Mouse (Mus musculus) intestine, postnatal 0 days (tissue): ENCODE data around the gene Fig4. TPM values are rescaled to one million over a fixed set of nuclear protein-coding genes. Genes with fewer than 3 reads are reported as not detected.

Experiments used
- ATAC-seq: fragments of 200-750 bp; cut with Nextera tagmentation; 2 replicates; pipeline ENCODE4 v1.8.0; 2017; ENCODE audit warnings: mild to moderate bottlenecking, moderate TSS enrichment, moderate library complexity
- H3K27ac ChIP-seq: fragments of 300-500 bp; sonication (generic); 2 replicates; pipeline ENCODE4 v1.5.1; 2014; ENCODE audit warnings: mild to moderate bottlenecking, low read depth, low read length, moderate library complexity
- H3K27me3 ChIP-seq: fragments of 300-500 bp; sonication (generic); replicated peaks from 2 replicates; pipeline ENCODE4 v1.6.1; 2014; ENCODE audit warnings: low read length, mixed read lengths; ENCODE audit not compliant: control insufficient read depth, insufficient read depth
- H3K36me3 ChIP-seq: fragments of 300-500 bp; sonication (generic); 2 replicates; pipeline ENCODE4 v1.6.1; 2014; ENCODE audit warnings: mild to moderate bottlenecking, moderate library complexity; ENCODE audit not compliant: control insufficient read depth, insufficient read depth
- H3K4me1 ChIP-seq: fragments of 300-500 bp; sonication (generic); replicated peaks from 2 replicates; pipeline ENCODE4 v1.6.1; 2014; ENCODE audit warnings: antibody characterized with exemption, low read length, mixed read lengths; ENCODE audit not compliant: control insufficient read depth, insufficient read depth
- H3K4me2 ChIP-seq: fragments of 300-500 bp; sonication (generic); replicated peaks from 2 replicates; pipeline ENCODE4 v1.6.1; 2014; ENCODE audit warnings: low read depth, mild to moderate bottlenecking, moderate library complexity
- H3K4me3 ChIP-seq: fragments of 300-500 bp; sonication (generic); 2 replicates; pipeline ENCODE4 v1.5.1; 2014; ENCODE audit warnings: low read depth, low read length
- H3K9ac ChIP-seq: fragments of 300-500 bp; sonication (generic); 2 replicates; pipeline ENCODE4 v1.6.1; 2014; ENCODE audit warnings: mild to moderate bottlenecking, low read depth, low read length
- H3K9me3 ChIP-seq: fragments of 300-500 bp; sonication (generic); 2 replicates; pipeline ENCODE4 v1.6.1; 2016; ENCODE audit warnings: mixed run types; ENCODE audit not compliant: control insufficient read depth
- CTCF ChIP-seq: sonication (generic); IDR thresholded peaks from 2 replicates; pipeline ENCODE4 v1.5.1; 2016; ENCODE audit warnings: low read depth, mild to moderate bottlenecking, control low read depth, antibody characterized with exemption, moderate library complexity
- WGBS: fragments of 180-500 bp; shearing (Covaris S2); extraction: QIAGEN DNeasy Blood & Tissue Kit; methylation state at CpG from one replicate; pipeline ENCODE4 v1.1.7; 2014; 5-methylcytosine and 5-hydroxymethylcytosine counted together
- polyA plus RNA-seq: library from polyadenylated mRNA; unstranded; fragments of >200 nt; fragmentation: Nextera tagmentation; extraction: Ambion mirVana; gene quantifications from 2 replicates; pipeline ENCODE4 v1.2.1, GENCODE M21; 2015

Gene Fig4
- 10.6 and 10.7 TPM in 2 replicates for polyA plus RNA-seq

DNA sequence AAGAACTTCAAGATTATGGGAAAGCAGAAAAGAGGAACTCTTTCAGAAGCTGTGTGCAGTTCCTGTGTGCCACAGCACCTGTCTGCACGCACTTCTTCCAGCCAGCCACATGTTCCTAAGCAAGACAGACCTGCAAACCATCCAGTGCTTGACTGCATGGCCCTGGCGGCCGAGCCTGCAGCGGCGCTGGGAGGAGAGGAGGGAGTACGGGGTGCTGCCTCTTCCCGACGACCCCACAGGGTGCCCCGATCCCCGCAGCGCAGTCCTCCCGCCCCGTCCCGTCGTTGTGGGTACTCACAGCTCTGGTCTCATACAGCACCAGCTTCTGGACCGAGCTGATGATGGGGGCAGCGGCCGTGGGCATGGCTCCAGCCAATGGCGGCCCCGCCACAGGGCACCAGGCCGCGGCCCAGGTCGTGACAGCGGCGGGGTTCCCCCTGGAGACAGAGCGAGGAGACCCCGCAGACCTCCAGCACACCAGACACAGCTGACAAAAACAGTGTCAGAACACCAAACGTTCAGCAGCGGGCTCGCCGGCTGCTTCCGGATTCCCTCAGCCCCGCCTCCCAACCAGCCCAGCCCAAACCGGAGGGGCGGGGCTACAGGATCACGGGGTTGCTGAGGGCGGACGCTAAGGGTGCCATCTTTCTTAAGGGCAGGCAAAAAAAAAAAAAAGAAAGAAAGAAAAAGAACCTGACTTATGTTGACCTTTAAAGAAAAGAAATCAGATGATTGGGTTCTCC, at the start of gene Fig4:
Gene Fig4, minus strand, starts transcription at position 572 of the 743 bp plus-strand sequence.
- WGBS = 1% methylated on average over 38 of the region's 38 CpGs

DNA sequence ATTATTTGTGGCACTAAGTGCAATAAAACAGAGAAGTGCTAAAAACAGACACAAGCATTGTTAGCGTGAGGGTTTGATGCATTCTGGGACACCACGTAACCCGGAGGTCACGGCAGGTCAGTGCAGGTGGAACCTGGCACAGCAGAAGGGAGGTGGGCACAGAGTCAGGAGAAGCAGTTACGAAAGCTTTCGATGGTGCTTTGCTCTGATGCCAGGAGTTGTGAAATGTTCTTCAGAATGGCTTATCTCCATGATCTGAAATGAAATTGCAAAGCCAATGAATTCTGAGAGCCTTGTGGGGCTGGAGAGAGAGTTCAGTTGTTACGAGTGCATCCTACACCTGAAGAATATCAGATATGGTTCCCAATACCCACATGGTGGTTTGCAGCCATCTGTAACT, 38.3 kb upstream of the Fig4 start:
- H3K27me3 ChIP-seq = no peaks in the 10 kb centered on the region
- 86% methylated on average over 7 of the region's 7 CpGs for WGBS
- no peak overlapping the region for H3K9ac ChIP-seq

More for the DNA sequence above, at the start of gene Fig4:
- Histone ChIP-seq H3K4me3 (peak within 1 kb of the TSS; percentile 93), H3K9me3 (no peaks in the 10 kb centered on the region), H3K9ac (peak within 1 kb of the TSS; percentile 73), H3K27ac (peak within 1 kb of the TSS; percentile 63), H3K36me3 (no peaks in the 10 kb centered on the region), H3K4me2 (peak within 1 kb of the TSS; percentile 80), H3K27me3 (no peaks in the 10 kb centered on the region), H3K4me1 (no peaks in the 10 kb centered on the region)
- TF ChIP-seq CTCF = peak; percentile 31; the same call in 1 of the 2 replicates
- peak; percentile 91 for ATAC-seq

DNA sequence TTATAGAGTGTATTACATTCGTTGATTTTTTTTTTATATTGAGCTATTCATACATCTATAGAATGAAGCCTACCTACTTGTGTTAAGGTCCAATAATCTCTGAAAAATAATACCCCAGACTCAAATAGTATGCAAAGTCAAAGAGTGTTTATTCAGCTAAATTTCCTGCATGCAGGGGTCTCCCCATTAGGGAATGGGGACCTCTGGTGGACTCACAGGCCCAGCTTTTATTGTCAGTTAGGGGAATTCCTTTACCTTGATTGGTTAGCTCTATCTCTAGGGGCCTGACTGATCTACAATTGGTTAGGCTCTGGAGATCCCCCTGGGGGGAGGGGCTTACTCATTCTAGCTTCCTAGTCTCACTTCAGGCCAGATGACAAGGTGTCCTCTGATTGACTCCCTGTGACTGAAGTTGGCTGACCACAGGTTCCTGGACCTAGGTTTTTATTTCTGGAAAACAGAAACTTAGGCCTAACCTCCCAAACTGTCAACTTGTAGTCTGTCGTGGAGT, 29.5 kb upstream of the Fig4 start:
- H3K4me1 ChIP-seq = no peaks in the 10 kb centered on the region
- H3K9me3 ChIP-seq = no peaks in the 10 kb centered on the region
- no peaks in the 10 kb centered on the region for H3K36me3 ChIP-seq
- H3K4me3 ChIP-seq = no peak overlapping the region
- no peaks in the 10 kb centered on the region for H3K27me3 ChIP-seq
- ATAC-seq = no peak
- WGBS = 83% methylated on average over 2 of the region's 2 CpGs
- no peak overlapping the region for H3K27ac ChIP-seq
- TF ChIP-seq CTCF = no peak
- H3K9ac ChIP-seq = no peak overlapping the region
- no peak overlapping the region for H3K4me2 ChIP-seq

More for the DNA sequence above, 38.3 kb upstream of the Fig4 start:
- Histone ChIP-seq H3K36me3 (no peaks in the 10 kb centered on the region), H3K4me2 (no peak overlapping the region), H3K9me3 (no peaks in the 10 kb centered on the region), H3K4me1 (no peaks in the 10 kb centered on the region), H3K27ac (no peak overlapping the region), H3K4me3 (no peak overlapping the region)
- no peak for TF ChIP-seq CTCF
- no peak for ATAC-seq

DNA sequence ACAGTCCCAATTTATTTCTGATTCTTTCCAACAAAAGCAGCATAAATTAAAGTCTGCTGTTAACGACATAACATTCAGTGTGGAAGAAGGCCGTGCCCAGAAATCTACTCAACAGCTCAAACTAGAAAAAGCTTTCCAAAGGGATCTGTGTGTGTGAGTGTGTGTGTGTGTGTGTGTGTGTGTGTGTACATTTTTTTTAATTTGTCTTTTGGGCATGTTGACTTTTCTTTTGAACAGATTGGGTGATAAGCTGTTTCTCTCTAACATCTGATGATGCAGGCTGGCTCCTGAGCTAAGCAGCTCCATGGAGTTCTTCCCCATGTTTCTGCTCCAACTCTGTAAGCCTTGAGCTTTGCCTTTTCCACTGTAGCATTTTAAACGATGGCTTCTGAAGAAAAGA, 12.8 kb upstream of the Fig4 start:
- H3K9me3 ChIP-seq = no peaks in the 10 kb centered on the region
- 81% methylated on average over 3 of the region's 3 CpGs for WGBS

DNA sequence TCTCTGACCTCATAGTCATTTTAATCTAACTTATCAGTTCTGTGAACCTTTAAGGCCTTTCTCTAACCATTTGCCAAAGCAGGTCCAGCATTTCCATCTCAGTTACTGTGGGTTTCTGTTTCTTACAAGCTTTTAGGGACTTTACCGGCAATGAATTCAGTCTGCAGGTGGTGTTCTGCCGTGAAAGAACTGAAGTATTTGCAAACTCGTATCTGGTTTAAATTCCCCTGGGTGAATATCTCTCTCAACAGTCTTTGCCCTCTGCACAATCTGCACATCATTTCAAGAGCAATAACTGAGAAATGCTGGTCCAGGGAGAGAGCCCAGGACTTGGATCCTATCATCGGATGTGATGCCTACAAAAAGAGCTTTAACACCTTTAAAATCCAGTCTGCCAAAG, 5.1 kb upstream of the Fig4 start:
- no peak for TF ChIP-seq CTCF
- 89% methylated on average over 4 of the region's 4 CpGs for WGBS
- H3K4me3 ChIP-seq = no peak overlapping the region
- ATAC-seq = no peak
- no peaks in the 10 kb centered on the region for H3K27me3 ChIP-seq
- no peaks in the 10 kb centered on the region for H3K4me1 ChIP-seq
- no peak overlapping the region for H3K9ac ChIP-seq
- H3K9me3 ChIP-seq = no peaks in the 10 kb centered on the region
- no peaks in the 10 kb centered on the region for H3K36me3 ChIP-seq
- no peak overlapping the region for H3K4me2 ChIP-seq
- H3K27ac ChIP-seq = no peak overlapping the region

More for the DNA sequence above, 12.8 kb upstream of the Fig4 start:
- Histone ChIP-seq H3K4me1 (no peaks in the 10 kb centered on the region), H3K4me2 (no peak overlapping the region), H3K27ac (no peak overlapping the region), H3K27me3 (no peaks in the 10 kb centered on the region), H3K9ac (no peak overlapping the region), H3K4me3 (no peak overlapping the region), H3K36me3 (no peaks in the 10 kb centered on the region)
- no peak for TF ChIP-seq CTCF
- ATAC-seq = no peak

DNA sequence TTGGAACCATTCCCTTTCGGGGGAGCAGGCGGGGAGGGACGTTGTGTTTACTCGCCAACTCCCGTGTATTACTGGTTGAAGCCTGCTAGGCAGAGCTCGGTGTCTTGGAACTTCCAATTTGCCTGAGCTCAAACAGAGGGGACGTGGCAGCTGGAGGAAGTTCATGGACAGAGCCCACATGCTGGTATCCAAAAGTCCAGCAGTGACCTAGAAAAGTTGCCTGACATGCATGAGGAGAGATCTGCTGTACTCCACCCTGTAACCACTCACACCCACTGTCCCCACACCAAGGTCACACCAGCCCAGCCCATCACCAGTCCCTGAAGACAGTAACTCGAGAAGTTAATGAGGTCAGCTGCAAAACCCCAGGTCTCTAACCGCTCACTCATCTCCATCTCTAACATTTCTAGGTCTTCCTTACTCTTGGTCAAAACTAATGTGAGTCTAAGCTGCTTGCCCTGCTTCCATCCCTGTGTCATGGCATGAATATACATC, 1.9 kb upstream of the Fig4 start:
- Histone ChIP-seq H3K27me3 (no peaks in the 10 kb centered on the region), H3K9me3 (no peaks in the 10 kb centered on the region), H3K9ac (no peak overlapping the region), H3K4me3 (no peak overlapping the region), H3K36me3 (no peaks in the 10 kb centered on the region), H3K4me2 (no peak overlapping the region), H3K27ac (no peak overlapping the region), H3K4me1 (no peaks in the 10 kb centered on the region)
- WGBS = 70% methylated on average over 9 of the region's 9 CpGs
- no peak for ATAC-seq
- TF ChIP-seq CTCF = no peak
